Mouse (Mus musculus): ENCODE results near the gene Bcl2a1a.
"Not testable (repeated sequence)": the region's sequence is repeated elsewhere in the genome, so short reads cannot be mapped to it uniquely, and the experiment has no call there.

The Bcl2a1a gene

GRCm38 (mm10) chr9:88956670-88957153 is at the start of gene Bcl2a1a:
TSS of gene Bcl2a1a (plus strand) at chr9:88956900.
- DNase-seq (ENCODE audit: low spot score in 2 of 2), result peak in 1 of 2 experiments; percentile 2

DNA sequence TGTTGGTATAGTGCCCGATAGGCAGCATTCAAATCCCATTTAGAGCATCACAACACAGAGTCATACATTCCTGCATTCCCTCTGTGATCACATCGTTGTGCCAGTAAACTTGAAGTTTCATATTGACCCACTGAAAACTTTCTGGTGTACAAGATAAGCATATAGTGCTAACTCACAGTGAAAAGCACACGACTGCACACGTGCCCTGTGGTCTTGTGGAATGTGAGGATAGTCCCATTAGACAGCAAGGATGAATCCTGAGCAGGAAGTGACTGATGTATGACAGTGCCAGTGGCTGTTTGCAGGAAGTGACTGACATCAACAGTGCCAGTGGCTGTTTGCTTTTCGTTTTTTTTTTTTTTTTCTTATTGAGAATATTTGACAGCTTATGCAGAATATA is 40.1 kb upstream of the Bcl2a1a start:
- DNase-seq (ENCODE audit: low spot score in 2 of 2), result not testable (repeated sequence)

DNA sequence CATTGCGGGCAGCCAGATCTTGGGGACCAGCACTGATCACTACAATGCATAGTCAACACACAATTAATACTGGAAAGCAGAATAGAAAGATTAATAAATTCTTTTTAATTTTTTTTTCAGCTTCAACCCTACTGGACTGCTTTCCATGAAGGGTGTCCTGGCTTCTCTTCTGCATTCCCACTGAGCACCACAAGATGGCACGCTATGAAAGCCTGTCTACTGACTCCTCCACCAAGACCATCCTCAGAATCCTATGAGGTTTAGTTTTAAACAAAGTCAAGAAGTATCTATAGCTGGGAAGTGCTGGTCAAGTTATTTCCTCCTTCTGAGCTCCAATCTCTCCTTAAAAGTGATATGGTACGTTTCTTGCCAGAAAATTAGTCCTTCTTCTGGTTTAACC is 18.4 kb upstream of the Bcl2a1a start:
- DNase-seq (ENCODE audit: low spot score in 2 of 2), result not testable (repeated sequence)

- DNase-seq (ENCODE audit: low spot score in 2 of 2), result not testable (repeated sequence)
These were observed 5.2 kb upstream of the Bcl2a1a start for GRCm38 (mm10) chr9:88951466-88951865.

DNA sequence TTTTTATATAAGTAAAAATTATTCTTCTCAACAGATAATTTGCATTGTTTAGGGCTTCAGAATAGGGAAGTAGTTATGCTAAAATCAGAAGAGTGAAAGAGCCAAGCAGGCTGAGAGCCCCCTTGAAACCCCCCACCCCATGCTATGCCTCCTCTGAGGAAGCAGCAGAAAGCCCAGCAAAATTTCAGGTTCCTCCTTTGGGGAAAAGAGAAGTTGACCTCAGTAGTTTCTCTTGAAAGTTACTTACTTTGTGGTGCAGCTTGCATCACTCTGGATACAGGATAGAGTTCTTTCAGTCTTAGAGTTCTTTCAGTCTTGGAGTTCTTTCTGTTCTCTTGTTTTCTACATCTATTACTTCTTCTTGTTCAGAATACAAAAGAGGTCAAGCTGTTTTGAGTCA is 3.5 kb upstream of the Bcl2a1a start:
- DNase-seq (ENCODE audit: low spot score in 2 of 2), result peak in 1 of 2 experiments; percentile 3

DNA sequence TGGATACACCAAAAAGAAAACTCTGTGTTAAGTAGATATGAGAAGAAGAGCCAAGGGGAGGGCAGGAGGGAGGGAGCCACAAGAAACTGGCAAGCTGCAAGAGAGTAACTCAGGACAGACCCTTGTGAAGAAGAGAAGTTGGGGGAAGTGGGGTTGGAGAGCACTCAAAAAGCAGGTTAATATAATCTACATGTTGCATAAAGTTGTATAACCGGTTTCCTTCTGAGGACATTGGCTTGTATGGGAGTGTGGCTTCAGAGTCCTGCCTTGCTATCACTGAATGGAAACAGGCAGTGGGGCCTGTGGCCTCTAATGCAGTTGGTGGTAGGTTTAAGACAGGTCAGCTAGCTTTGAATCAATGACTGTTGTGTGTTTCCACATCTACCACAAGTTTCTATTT is 1.5 kb upstream of the Bcl2a1a start:
- DNase-seq (ENCODE audit: low spot score in 2 of 2), result not testable (repeated sequence)

DNA sequence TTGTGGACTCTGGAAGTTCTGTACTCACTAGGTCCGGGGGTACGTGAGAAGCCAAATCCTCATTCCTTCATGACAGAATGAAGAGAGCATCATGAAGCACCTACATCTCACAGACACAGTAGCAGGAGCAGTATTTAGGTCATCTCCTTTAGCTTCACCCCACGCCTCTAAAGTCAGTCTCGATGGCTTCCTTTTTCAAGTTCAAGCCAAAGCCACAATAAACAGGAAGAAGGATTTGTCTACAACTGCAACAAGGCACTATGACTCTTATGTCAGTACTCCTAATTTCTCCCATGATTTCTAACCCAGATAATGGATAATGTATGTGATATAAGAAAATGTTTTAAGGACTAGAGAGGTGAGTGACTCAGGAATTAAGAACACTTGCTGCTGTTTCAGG is 665 bp upstream of the Bcl2a1a start:
- not testable (repeated sequence) for DNase-seq (ENCODE audit: low spot score in 2 of 2)

- DNase-seq (ENCODE audit: low spot score in 2 of 2), result no peak
These were observed 2.2 kb downstream of the Bcl2a1a start for GRCm38 (mm10) chr9:88958891-88959290.

DNA sequence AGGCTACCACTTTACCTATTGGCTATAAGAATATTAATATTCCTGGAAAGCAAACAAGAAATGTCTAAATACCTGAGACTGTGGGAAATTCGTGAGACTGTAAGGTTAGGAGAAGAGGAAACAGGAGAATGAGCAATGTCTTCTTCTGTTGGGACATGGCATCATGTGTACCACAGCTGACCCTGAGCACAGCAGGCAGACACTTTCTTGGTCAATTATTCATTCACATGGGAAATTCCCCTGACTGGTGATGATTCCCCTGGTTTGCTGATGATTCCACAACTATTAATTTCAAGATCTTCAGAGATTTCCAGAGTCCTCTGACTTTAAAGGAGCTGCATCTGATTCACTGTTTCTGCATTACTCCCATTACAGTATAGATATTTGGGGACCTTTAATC is 3.3 kb downstream of the Bcl2a1a start:
- DNase-seq (ENCODE audit: low spot score in 2 of 2), result not testable (repeated sequence)

- DNase-seq (ENCODE audit: low spot score in 2 of 2), result not testable (repeated sequence)
These were observed 9.8 kb downstream of the Bcl2a1a start for GRCm38 (mm10) chr9:88966462-88966861.

DNA sequence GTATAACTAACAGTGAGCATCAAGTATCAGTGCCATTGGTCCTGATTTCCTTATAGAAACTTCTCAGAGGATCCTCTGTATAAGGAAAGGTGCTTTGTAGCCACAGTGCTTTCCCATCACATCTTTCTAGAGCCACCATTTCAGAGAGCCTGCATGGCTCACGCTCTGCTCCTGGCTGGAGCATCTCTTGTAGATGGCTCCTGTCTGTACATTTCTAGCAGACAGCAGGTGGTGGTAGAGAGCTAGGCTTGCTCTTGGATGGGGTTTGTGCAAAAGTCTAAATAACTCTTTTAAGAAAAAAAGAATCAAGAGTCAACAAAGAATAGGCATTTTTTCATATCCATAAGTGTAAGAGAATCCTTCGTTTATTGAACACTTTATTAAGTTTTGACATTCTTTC is 12.8 kb downstream of the Bcl2a1a start:
- not testable (repeated sequence) for DNase-seq (ENCODE audit: low spot score in 2 of 2)

DNA sequence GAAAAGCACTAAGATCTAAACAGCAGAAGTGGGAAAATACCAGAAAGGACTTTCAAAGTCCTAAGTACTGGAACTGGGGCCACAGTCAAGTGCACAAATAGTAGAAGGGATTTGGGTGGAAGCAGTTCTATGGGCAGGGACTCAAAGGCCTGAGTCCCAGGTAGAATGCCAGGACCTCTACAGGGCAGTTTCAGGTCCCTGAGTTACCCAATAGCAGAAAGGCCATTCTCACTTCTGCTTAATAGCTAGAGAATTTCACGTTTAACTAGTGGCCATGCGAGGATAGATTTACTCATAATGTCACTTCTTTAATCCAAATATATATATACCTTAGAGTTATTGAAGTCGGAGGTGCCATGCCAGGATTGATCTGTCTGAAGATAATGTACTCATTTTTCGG is 20.2 kb downstream of the Bcl2a1a start:
- not testable (repeated sequence) for DNase-seq (ENCODE audit: low spot score in 2 of 2)

DNA sequence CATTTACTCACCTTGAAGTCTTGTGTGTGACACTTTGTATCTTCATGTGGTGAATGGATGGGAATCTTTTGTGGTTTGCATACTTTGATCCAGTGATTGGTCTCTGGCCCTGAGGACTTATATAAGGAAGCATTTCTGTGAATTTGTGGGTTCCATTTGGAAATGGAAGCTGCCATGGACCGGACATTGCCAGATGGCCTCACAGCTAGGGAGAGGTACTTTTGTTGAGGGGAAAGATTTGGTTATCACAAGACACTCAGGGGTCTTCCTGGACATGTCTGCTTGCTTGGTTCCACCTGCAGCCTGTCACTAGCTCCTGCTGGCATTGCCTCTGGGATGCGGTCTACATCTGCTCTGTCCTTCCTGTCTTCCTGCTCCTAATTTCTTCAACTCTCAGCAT is 23.1 kb downstream of the Bcl2a1a start:
- DNase-seq (ENCODE audit: low spot score in 2 of 2), result not testable (repeated sequence)

DNA sequence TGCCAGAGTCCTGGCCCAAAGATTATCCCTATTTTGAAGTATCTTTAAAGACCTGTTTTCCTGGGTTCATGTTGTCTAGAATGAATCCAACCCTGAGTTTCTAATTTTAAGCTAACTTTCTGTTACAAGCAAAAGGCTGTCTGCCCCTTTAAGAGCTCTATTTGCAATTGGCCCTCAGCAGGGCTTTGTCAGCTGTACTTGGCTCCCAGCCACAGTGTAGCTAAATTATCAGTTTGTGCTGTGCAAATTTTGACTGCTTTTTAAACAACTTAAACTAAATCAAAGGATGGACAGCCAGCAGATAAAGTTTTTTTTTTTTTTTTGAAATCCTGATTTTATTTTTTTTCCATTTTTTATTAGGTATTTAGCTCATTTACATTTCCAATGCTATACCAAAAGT is 44.8 kb downstream of the Bcl2a1a start:
- DNase-seq (ENCODE audit: low spot score in 2 of 2), result not testable (repeated sequence)
